Mouse (Mus musculus) testis, adult 2 months (tissue): Measurements from ENCODE around the gene Gsg1.

Source experiments
- CTCF ChIP-seq: fragments of 200-500 bp; IDR thresholded peaks from 2 replicates; pipeline ENCODE4 v1.5.1; 2012; ENCODE audit warnings: low read depth, mild to moderate bottlenecking, inconsistent platforms, low read length, moderate library complexity; ENCODE audit not compliant: control insufficient read depth, insufficient read depth, insufficient replicate concordance
- POLR2A ChIP-seq: fragments of 200-500 bp; IDR thresholded peaks from 2 replicates; pipeline ENCODE4 v1.6.1; 2012; ENCODE audit warnings: low read depth, mild to moderate bottlenecking, inconsistent platforms, low read length, moderate library complexity; ENCODE audit not compliant: control insufficient read depth

DNA sequence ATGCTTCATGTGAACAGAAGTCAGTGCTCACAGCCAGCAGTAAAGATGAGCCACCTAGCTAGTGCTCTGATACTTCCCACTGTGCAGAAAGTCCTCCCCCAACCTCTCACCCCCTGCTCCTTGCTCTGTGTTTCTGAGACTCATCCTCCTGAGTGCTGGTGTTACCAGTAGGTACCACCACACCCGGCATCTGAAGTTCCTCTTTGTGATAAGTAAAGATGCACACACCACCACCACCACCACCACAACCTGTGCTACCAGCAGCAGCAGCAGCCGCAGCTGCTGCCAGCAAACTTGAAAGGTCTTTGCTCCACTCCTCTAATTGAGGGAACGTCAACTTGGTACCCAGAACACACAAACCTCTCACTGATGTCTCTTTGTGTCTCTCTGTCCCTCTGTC is 13.1 kb upstream of the Gsg1 start:
- TF ChIP-seq POLR2A (no peak), CTCF (no peak)
